Mouse (Mus musculus) layer of hippocampus, adult 2 months (tissue): ENCODE measurements around the gene Znhit2. TPM values are rescaled to one million over a fixed set of nuclear protein-coding genes. Genes with fewer than 3 reads are reported as not detected.
A peak's percentile ranks its signal among the peaks of the same experiment; 100 is the strongest.

Experiments used
- DNase-seq, 2 experiments: peaks; one replicate each; pipeline ENCODE4 v3.0.0; 2022; ENCODE audit warnings: low spot score in 2 of 2
- H3K27ac ChIP-seq: fragments of 200-600 bp; 2 replicates; pipeline ENCODE4 v1.8.1; 2022
- H3K4me3 ChIP-seq: fragments of 200-600 bp; 2 replicates; pipeline ENCODE4 v1.8.1; 2022; ENCODE audit warnings: mild to moderate bottlenecking
- CTCF ChIP-seq: fragments of 200-600 bp; conservative IDR thresholded peaks from 2 replicates; pipeline ENCODE4 v1.8.1; 2022; ENCODE audit warnings: antibody characterized with exemption, mild to moderate bottlenecking, moderate library complexity
- long read RNA-seq, 2 experiments: library from polyadenylated mRNA; stranded (forward); transcript quantifications; one replicate each; pipeline ENCODE4 v2.0.0; 2021; ENCODE audit warnings: borderline mapping rate in 2 of 2
- total RNA-seq, 2 experiments: library from RNA; stranded (reverse); gene quantifications; 2 replicates each; pipeline ENCODE4 v1.2.3; 2021

Znhit2 gene
- total RNA-seq = 10 to 100 TPM; 39.0 to 42.5 TPM
- long read RNA-seq, experiment 1, transcript Znhit2-201 (1 exons, 1,281 nt) = major isoform, 23 of 23 reads
- long read RNA-seq, experiment 1, partial matches to known transcripts = 0 of 23 reads
- long read RNA-seq, experiment 1, other reads (novel, unspliced or antisense) = 0 of 23 reads
- long read RNA-seq, experiment 2, transcript Znhit2-201 (1 exons, 1,281 nt) = major isoform, 59 of 59 reads
- long read RNA-seq, experiment 2, partial matches to known transcripts = 0 of 59 reads
- long read RNA-seq, experiment 2, other reads (novel, unspliced or antisense) = 0 of 59 reads

DNA sequence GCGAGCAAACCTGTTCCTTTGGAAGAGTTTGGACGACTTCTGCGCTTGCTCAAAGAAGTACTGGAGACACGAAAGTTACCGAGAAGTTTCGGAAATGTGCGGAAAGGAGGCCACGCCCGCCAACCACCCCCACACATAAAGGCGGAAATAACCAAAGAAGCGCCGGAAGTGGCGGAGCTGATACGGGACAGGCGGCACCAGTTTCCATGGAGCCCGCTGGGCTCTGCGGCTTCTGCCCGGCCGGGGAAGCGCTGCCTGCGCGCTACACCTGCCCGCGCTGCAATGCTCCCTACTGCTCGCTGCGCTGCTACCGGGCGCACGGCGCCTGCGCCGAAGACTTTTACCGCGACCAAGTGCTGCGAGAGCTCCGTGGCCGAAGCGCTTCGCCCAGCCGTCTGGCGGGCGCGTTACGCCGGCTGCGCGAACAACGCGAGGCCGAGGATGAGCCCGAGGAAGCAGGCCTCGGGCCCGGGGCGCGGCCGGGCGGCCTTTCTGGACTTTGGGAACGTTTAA, at the start of gene Znhit2:
Gene Znhit2 (plus strand): TSS at position 172 of the 513 bp plus-strand sequence.
- peak; percentile 61 for TF ChIP-seq CTCF
- DNase-seq = peak; percentile 94 to 96

DNA sequence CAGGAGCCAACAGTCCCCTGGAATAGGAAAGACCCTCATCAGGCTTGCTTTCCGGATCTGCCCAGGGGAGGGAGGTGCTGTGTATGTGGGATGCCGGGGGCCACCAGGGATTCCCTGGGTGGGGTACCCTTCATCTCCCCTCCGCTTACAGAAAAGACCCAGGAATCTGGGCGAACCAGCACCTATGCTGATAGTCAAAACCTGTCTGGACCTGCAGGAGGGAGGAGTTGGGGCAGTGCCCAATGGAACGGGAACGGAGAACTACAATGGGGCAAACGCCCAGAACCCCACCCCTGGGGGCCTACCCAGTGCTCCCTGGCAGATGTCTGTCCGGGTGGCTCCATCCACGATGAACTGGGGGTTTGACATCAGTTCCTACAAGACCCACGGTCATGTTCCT, 47.3 kb upstream of the Znhit2 start:
- no peak overlapping the region for H3K27ac ChIP-seq
- TF ChIP-seq CTCF = no peak
- no peak overlapping the region for H3K4me3 ChIP-seq
- DNase-seq = no peak

More for the DNA sequence above, at the start of gene Znhit2:
- Histone ChIP-seq H3K4me3 (peak within 1 kb of the TSS; percentile 85), H3K27ac (peak within 1 kb of the TSS; percentile 96)

DNA sequence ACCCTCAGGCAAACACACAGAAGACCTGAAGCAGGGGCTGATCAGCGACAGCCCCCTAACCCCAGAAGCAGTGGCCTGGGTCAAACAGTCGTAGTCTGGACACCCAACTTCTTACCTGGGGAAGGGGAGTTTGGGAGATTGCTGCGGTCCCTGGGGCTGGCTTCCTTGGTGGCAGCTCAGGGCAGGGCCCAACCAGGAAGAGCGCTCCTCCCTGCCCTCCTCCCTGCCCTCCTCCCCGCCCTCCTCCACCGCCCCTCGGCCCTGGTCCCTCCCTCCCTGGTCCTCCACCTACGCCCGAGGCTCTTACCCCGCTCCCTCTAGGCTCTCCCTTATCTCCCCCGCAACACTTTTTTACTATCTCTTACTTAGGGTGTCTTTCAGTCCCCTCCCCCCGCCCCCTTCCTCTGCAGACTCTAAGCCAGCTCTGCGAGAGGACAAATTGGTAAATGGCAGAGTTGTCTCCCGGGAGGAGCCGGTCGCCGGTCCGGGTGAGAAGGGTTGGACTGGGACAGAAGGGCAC, 45.9 kb upstream of the Znhit2 start:
- no peak for DNase-seq
- peak overlapping the region; percentile 70 for H3K4me3 ChIP-seq
- H3K27ac ChIP-seq = peak overlapping the region; percentile 93
- TF ChIP-seq CTCF = no peak

DNA sequence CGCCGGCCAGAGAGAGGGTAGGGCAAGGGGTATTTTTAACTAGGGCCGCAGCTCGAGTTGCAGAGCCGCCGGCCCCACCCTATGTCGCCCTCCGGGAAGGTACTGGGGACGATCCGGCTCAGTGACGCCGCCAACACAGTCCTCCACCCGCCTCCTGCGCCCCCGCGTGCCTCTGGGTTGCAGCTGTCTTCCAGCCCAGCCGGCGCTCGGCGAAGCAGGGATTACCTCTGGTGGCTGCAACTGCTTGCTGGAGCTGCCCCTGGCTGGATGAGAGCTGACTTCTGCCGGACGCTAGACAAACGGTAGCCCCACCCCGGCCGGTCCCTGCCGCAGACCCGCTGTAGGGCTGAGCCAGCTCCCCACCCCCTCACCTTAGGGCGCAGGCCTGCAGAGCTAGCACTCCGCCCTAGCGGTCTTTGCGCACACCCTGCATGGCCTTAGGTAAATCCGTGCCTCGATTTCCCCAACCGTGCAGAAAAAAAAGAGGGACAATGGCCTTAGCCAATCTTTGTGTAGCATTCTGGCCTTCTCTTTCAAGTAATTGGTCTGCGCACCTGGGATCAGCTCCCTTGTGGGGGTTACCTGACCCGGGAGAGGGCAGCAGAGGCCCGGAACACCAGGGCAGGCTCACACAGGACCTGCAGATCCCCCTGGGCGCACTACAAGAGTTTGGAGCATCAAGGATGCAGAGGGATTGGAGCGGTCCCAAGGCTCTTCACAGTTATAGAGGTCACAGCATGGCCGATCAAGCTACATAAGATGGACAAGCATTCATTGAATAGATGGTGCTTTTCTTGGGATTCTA, 45.3 kb upstream of the Znhit2 start, which contains the start of gene Capn1:
Gene Capn1 (minus strand): TSS at position 387 of the 805 bp plus-strand sequence.
- peak; percentile 56 for TF ChIP-seq CTCF
- peak; percentile 35 to 66 for DNase-seq
- peak within 1 kb of the TSS; percentile 93 for H3K27ac ChIP-seq
- H3K4me3 ChIP-seq = peak within 1 kb of the TSS; percentile 70

DNA sequence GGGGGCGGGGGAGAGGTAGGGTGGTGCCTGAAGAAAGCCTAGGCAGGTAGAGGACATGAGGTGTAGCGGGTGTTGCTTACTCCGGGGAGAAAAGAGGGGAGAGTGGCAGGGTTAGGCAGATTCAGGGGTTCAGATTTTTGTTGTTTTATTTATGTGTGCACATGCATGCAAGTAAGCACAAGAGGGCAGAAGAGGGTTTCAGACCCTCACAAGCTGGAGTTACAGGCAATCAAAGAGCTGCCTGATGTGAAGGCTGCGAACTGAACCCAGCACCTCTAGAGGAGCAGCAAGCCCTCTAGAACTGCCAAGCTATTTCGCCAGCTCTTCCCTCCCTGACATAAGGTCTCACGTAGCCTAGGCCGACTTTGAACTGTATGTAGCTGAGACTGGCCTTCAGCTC, 44.5 kb upstream of the Znhit2 start:
- DNase-seq = no peak
- H3K4me3 ChIP-seq = peak overlapping the region; percentile 70
- H3K27ac ChIP-seq = peak overlapping the region; percentile 36; the same call in 1 of the 2 replicates
- TF ChIP-seq CTCF = peak; percentile 65

DNA sequence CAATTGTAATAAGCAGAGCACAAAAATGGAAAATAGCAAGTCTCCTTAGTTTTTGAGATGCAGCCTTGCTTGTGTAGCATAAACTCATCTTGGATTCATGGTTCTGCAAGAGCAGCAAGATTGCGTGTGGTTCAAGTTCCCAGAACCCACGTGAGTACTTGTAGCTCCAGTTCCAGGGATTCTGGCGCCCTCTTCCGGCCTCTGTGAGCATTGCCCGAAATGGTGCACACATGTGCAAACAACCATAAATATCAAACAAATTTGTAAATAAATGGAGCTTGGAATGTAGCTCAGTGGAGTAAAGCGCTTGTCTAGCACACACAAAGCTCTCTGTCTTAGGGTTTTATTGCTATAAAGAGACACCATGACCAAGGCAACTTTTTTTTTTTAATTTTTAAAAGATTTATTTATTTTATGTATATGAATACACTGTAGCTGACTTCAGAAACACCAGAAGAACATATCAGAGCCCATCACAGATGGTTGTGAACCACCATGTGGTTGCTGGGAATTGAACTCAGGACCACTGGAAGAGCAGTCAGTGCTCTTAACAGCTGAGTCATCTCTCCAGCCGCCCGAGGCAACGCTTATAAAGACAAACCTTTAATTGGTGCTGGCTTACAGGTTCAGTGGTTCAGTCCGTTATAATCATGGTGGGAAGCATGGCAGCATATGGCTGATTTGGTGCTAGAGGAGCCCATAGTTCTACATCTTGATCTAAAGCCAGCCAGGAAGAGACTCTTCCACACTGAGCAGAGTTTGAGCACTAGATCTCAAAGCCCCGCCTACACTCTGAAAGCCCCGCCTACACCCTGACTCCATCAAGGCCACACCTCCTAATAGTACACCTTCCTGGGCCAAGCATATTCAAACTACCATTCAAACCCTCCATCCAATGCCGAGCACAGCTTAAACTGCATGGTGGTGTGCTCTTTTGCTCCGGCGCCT, 42.6 kb upstream of the Znhit2 start:
- Histone ChIP-seq H3K27ac (no peak overlapping the region), H3K4me3 (no peak overlapping the region)
- peak; percentile 77 to 87 for DNase-seq
- TF ChIP-seq CTCF = peak; percentile 98

DNA sequence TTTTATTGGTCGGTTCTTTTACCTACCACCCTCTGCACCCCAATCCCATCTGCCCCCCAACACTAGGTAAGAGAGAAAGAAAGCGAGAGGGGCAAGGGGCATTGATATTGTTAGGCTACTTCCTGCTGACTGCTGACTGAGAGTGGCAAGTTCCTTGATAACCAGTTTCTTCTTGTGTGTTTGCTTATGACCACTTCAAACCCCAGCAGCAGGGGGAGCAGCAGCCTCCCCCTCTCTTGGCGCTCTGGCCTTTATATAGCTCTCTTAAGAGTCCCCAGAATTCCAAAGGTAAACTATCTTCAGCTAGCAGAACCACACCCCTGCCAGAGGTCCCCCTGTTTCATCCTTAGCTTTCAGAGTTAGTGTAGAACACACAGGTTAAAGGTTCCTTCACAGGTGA, 40.7 kb upstream of the Znhit2 start:
- DNase-seq = no peak
- H3K4me3 ChIP-seq = no peak overlapping the region
- TF ChIP-seq CTCF = 0 out of 2 replicates have a peak, but pooled peaks have one; percentile 18
- H3K27ac ChIP-seq = no peak overlapping the region

DNA sequence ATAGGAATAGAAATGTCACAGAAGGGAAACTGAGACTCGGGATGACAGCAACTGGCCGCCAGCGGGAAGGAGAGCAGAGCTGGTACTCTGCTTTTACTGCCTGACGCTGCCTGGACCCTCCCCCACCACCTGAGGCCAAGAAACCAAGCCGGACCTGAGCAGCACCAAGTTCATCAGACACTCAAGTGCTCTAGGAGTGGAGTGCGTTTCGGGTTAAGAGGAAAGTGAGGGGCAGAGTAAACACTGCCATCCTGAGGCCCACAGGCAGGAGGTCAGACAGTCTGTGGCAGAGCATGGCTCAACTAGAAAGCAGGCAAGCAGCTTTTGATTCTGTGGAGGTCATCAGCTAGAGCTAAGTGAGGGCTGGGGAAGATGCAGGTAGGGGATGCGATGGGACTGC, 37.9 kb upstream of the Znhit2 start:
- H3K27ac ChIP-seq = no peak overlapping the region
- no peak for TF ChIP-seq CTCF
- no peak for DNase-seq

DNA sequence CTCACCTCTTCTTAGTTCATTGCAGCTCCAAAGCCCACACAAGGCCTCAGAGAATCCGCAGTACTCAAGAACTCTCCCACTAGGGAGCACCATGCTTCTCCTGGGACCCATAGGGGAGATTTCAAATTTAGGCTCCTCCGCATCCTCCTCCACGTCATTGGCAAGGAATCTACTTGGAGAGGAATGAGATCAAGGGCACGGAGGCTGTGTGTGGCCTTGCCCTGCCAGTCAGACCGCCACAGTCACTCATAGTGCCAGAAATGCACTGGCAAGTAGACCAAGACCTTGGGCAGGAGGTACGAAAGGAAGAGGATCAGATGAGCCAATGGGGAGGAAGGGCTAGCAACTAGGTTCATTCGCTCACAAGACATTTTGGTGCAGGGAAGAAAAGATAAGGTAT, 37.1 kb upstream of the Znhit2 start:
- Histone ChIP-seq H3K27ac (no peak overlapping the region), H3K4me3 (no peak overlapping the region)
- DNase-seq = no peak
- TF ChIP-seq CTCF = no peak

More for the DNA sequence above, 37.9 kb upstream of the Znhit2 start:
- no peak overlapping the region for H3K4me3 ChIP-seq

DNA sequence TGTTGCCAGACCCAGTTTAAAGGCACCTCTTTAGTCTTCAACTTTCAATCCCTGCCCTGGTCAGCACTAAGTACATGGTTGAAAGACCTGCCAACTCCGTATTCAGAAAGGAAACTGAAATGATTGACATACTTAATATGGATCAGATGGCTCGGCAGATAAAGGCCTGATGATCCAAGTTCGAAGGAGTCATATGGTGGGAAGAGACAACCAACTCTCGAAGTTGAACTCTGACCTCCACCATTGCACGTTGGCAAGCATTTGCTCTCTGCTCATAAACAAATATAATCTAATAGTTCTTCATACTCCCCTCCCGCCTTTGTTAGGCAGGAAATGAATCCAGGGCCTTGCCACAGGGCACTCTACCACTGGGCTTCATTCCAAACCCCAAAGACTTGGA, 32.0 kb upstream of the Znhit2 start:
- no peak for TF ChIP-seq CTCF
- H3K4me3 ChIP-seq = no peak overlapping the region
- no peak overlapping the region for H3K27ac ChIP-seq
- DNase-seq = no peak

DNA sequence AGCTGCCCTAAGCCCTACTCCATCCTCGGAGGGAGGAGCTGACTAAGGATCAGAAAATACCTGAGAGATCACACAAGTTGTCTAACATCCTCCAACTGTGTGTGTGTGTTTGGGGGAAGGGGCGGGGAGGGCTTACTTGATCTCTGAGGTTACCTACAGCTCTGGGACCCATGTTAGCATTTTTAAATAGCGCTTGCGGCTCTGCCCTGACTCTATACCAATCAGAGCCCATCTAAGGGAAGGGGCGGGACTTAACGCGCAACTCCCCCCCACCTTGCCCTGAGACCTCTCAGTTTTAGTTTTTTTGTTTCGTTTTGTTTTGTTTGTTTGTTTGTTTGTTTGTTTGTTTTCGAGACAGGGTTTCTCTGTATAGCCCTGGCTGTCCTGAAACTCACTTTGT, 31.6 kb upstream of the Znhit2 start:
- no peak for TF ChIP-seq CTCF
- no peak for DNase-seq
- Histone ChIP-seq H3K27ac (no peak overlapping the region), H3K4me3 (no peak overlapping the region)

DNA sequence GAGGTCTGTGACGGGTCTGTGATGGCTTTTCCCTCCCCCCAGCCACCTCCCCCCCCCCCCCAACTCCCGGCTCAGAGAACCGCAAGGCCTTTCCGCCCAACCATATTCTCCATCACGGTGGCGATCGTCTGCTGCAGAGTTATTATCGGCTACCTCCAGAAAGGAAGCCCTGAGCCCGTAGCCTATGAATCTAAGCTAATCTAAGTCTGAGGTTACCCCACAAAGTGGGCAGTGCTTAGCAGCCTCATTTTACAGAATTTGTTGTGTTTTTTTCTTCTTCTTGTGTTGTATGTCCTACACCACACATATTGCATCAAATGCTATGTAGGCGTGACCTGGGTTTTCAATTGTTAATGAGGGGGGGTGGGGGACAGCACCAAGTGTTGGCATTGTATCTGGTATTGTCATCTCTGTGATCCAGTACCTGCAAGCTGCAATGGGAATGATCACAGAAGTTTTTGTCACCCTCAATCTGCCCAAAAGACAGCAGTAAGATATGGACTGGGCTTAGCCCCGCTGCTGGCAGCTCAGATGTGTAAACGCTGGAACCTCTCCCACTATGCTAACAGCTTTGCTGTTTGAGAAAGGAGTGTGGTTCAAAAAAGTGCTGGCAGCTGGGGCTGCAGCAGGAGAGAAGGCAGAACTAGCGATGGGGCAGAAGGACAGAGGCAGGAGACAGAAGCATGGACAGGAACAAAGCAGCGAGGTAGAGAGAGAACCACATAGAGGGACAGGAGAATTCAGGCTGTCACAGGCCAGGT, 30.3 kb upstream of the Znhit2 start:
- no peak overlapping the region for H3K27ac ChIP-seq
- no peak for DNase-seq
- H3K4me3 ChIP-seq = no peak overlapping the region
- TF ChIP-seq CTCF = no peak
